Mouse (Mus musculus) lung, adult 2 months (tissue): Measurements from ENCODE around the gene Cacna1a.

Source experiments
- CTCF ChIP-seq: fragments of 200-500 bp; IDR thresholded peaks from 2 replicates; pipeline ENCODE4 v1.5.1; 2011; ENCODE audit warnings: mild to moderate bottlenecking, low read length, control low read depth; ENCODE audit not compliant: insufficient read depth
- POLR2A ChIP-seq: fragments of 200-500 bp; IDR thresholded peaks from 2 replicates; pipeline ENCODE4 v1.6.1; 2011; ENCODE audit warnings: low read depth, mild to moderate bottlenecking, control low read depth, low read length, borderline replicate concordance; ENCODE audit errors: extremely low read depth

GRCm38 (mm10) chr8:84446571-84446991 lies 58.3 kb downstream of the Cacna1a start:
- TF ChIP-seq CTCF: no peak
- TF ChIP-seq POLR2A: no peak
